Mouse (Mus musculus): Measurements from ENCODE around the gene Ssbp3.

GRCm38 (mm10) chr4:106869539-106869951 lies 41.0 kb upstream of the Ssbp3 start:
- TF ChIP-seq CTCF (IDR thresholded peaks at IDR 0.05; ENCODE audit: extremely low read depth, insufficient read depth, insufficient read length, insufficient replicate concordance) (no peak), POLR2A (IDR thresholded peaks at IDR 0.05; ENCODE audit: low read depth, low read length) (no peak)

Data from spleen, adult 2 months (tissue).